Mouse (Mus musculus) 416B (cell line): ENCODE measurements around the gene Tbk1.
A peak's percentile ranks its signal among the peaks of the same experiment; 100 is the strongest.

ENCODE experiments used
- DNase-seq: peaks from one replicate; pipeline ENCODE4 v3.0.0; 2011; ENCODE audit warnings: low read depth

Tbk1 gene

DNA sequence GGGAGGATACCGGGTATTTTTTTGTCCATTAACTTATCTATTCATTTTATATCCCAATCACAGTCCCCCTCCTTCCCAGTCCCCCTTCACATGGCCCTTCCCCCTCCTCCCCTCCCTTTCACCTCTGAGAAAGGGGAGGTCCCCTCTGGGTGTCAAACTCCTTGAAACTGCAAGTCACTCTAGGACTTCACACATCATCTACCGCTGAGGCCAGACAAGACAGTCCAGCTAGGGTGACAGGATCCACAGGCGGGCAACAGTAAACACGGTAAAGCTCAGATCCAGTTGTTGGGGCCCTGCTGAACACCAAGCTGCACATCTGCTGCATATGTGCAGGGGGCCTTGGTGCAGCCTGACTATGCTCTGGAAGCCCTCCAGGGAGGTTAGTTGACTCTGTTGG is 51.6 kb downstream of the Tbk1 start:
- DNase-seq, result no peak

DNA sequence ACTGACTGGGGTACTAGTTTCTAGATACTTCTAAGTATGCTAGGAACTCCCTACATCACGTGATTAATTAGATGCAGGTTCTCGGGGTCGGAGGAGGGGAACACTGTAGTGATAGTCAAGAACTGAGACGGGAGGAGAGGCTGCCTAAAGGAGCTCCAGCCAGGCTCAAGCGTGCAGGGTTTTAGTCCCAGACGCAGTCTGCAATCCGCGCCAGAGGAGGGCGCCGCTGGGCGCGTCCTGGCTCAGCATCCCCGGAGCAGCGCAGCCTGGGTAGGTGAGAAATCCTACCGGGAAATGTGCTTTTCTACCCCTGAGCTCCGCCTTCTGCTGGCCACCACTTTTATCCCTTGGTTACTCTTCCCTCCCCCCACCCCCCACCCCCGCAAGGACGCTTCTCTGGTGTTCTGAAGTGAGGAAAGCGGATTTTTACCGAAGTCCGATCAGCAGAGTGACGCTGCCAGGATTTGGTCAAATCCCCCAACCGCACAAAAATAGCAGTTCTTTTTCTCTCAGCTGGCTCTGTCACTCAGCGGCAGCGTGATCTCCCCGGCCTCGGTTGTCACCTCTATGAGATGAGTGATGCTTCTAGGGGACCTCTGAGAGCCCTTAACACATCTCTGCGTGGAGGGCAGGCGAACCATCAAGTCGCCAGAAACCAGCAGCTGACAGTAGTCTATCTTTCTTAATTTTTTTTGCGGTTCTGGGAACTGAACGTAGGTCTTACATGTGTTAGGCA is 53.3 kb downstream of the Tbk1 start:
- DNase-seq, result no peak

DNA sequence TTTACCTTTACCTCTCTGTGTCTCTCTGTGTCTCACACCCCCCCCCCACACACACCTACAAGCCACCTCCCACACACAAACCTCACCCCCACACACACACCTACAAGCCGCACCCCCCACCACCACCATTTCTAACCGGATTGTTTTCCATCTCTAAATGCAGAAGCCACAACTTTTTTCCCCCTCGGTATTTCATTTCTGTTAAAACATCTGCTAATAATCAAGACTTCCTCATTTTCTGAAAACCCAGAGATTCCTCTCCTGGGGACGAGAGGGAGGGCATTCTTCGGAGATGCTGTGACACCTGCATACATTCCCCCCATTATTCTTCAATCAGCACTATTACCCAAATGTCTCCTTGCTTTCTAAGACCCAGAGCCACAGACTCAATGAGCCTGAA is 55.0 kb downstream of the Tbk1 start:
- peak; percentile 28 for DNase-seq

DNA sequence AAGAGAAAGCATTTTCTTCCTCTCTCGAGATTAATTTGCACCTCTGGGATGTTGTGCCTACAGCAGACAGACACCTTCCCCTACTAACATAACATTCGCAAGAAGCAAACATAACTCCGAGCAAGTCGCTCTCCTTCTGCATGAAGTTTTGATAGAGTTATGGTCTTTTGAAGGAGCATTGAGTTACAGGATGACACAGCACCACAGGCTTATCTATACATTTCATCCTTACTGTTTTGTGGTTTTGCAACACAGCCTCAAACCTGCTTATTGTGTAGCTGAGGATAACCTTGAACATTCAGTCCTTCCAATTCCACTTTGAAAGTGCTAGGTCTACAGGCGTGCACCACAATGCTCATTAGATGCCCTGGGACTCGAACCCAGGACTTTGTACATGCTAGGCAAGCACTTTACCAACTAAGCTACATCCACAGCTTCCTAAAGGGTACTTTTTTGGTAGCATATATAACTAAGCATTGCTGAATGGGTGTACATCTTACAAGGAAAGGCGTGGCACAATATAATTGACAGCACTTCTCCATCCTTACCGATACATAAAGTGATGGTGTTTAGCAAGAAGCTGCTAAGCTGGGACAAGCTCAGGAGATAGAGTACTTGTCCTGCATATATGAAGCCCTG is 56.1 kb downstream of the Tbk1 start:
- peak; percentile 78 for DNase-seq

DNA sequence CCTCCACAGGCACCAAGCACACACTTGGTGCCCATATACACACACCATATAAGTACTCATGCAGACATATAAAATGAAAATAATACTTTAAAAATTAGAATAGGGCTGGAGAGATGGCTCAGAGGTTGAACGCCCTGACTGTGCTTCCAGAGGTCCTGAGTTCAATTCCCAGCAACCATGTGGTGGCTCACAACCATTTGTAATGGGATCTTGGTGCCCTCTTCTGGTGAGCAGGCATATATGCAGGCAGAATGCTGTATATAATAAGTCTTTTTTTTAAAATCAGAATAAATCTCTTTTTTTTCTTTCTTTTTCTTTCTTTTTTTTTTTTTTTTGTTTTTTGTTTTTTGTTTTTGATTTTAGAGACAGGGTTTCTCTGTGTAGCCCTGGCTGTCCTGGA is 57.3 kb downstream of the Tbk1 start:
- DNase-seq, result no peak

DNA sequence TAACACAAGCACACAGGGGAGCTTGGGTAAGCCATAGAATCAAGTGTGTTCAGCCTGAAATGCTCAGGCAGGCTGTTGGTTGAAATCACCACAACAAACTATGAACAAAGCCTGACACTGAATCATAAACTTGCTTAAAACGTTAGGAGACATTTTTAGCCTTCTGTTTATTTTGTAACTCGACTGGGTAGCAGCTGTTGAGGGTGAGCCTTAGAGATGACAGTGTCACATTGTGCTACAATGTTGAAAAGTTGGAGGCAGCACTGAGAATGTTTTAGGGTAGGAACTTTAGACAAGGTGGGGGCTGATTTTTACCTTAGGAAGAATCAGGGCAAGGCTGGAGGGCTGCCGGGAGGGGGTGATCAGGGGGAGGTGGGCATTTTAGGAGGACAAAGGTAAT is 58.1 kb downstream of the Tbk1 start:
- no peak for DNase-seq

DNA sequence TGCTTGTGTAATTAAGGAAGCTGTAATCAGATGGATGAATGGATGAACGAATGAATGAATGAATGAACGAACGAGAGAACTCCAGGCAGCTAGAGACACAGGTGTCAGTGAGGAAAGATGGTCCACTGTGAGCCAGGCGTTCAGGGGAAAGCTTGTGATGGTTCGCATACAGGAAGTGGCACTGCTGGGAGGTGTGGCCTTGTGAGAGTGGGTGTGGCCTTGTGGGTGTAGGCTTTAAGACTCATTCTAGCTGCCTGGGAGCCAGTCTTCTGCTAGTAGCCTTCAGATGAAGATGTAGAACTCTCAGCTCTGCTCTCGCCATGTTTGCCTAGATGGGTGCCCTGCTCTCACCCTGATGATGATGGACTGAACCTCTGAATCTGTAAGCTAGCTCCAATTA is 59.5 kb downstream of the Tbk1 start:
- DNase-seq, result no peak

DNA sequence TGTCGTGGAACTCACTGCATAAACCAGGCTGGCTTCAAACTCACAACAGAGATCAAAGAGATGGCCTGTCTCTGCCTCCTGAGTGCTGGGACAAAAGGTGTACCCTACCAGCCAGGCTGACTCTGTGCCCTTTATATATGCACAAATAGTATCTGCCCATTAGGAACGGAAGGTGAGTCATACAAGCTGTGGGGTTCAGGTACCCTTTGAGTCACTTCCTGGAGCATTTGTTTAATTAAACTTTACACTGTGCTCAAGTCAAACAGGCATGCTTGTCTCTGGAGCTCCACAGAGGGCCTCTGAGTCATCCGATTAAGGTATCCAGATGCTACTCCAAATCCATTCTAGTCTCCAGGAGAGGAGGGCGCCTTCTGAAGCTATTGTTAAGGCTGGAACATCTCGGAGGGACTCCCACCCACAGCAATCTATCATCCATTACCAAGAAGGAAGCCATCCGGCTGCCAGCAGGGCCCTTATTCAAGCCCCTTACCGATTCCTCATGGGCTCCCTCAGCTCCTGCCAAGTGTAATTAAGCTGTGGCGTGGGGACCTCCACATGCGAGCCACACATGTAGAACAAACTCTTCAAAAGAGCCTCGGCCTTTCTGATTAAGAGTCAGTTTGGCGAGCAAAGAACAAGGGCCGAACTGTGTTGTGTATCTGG is 65.5 kb downstream of the Tbk1 start:
- peak; percentile 90 for DNase-seq

DNA sequence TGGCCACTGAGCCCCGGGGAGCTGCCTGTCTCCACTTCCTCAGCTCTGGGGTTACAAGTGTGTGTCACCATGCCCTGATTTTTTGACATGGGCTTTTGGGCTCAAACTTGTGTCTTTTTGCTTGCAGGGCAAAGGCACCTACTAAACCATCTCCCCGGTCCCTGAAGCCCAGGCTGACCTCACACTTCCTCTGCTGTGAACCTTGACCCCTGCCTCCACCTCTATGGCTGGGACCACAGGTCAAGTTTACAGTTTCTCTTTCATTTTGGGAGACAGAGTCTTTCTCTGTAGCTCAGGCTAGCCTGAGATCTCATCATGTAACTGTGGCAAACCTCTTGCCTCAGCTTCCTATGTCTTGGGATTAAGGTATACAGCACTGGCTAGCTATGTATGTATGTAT is 66.9 kb downstream of the Tbk1 start:
- DNase-seq, result peak; percentile 34

DNA sequence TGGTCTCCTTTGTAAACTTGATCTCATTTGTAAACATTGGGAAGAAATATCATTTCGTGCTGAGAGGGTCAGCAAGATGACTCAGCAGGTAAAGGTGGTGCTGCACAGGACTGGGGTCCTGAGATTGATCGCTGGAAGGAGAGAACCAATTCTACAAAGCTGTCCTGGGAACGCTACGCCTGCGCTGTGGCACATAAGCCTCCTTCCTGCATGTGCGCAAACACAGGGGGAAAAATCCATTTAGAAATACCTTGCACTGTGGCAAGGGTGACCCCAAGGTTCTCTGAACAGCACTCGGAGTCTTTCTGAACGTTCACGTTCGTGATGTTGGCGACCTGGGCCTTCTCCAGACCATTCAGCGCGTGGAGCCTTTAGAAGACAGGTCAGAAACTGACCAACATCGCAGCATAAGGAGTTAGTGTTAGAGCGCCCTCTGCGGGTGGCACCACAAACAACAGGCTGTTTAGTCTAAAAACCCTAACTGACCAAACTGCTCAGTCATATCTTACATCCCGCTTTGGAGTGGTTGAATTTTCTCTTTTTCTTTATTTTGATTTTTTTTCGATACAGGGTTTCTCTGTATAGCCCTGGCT is 70.5 kb downstream of the Tbk1 start:
- peak; percentile 92 for DNase-seq

DNA sequence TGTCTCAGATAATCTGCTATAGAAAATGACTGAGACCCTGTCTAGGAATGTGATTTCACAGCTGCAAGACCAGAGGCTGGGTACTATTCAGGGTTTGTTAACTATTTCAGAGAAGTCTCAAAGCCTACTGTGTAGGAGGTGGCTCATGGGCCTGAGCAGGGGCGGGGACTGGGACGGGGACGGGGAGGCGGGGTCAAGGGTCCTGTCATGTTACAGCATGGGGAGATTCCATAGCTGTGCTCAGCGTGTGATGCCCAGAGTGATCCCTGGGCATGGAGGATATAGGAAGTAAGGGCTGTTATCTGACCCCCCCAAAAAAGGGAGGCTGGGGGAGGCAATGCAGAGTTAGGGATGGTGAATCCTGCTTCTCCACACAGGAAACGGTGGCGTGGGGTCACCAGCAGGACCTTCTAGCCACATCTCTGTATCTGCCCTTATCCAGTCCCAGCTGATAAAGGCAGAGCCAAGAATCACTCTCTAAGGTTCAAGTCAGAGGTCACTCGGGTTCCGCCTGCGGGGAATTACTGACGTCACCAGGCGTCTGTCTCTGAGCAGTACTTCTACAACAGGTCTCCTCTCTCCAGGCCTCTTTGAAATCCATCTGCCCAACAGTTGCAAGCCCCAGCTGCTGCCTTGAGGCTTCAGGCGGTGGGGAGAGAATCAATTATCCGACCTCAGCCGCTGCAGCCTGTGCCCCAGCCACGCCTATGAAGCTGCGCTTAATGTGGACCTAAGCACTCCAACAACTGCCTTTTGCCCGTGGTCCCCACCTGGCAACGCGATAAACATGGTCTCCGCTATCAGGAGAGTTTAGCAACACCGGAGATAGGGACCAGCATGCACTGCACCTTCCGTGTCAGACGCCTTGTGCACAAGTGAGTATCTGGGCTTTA is 76.6 kb downstream of the Tbk1 start:
- DNase-seq, result no peak

DNA sequence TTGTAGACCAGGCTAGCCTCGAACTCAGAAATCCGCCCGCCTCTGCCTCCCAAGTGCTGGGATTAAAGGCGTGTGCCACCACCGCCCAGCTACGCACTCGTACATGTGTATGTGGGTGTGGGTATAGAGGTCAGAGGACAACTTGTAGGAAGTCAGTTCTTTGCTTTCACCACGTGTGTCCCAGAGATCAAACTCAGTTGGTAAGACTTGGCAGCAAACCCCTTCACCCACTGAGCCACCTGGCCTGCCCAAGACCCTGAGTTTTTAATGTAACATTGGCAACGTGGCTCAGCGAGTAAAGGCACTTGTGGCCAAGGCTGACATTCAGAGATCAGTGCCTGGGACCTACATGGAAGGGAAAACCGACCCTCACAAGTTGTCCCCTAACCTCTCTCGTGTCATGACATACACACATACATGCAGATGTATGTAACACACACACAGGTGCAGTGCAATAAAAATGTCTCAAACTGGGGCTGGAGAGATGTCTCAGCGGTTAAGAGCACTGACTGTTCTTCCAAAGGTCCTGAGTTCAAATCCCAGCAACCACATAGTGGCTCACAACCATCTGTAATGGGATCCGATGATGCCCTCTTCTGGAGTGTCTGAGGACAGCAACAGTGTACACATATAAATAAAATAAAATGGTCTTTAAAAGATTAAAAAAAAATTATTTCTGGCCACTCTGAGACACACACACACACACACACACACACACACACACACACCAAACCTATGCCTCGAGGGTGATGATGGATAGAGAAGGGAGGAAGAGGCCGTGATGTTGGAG is 78.6 kb downstream of the Tbk1 start:
- DNase-seq, result peak; percentile 48

DNA sequence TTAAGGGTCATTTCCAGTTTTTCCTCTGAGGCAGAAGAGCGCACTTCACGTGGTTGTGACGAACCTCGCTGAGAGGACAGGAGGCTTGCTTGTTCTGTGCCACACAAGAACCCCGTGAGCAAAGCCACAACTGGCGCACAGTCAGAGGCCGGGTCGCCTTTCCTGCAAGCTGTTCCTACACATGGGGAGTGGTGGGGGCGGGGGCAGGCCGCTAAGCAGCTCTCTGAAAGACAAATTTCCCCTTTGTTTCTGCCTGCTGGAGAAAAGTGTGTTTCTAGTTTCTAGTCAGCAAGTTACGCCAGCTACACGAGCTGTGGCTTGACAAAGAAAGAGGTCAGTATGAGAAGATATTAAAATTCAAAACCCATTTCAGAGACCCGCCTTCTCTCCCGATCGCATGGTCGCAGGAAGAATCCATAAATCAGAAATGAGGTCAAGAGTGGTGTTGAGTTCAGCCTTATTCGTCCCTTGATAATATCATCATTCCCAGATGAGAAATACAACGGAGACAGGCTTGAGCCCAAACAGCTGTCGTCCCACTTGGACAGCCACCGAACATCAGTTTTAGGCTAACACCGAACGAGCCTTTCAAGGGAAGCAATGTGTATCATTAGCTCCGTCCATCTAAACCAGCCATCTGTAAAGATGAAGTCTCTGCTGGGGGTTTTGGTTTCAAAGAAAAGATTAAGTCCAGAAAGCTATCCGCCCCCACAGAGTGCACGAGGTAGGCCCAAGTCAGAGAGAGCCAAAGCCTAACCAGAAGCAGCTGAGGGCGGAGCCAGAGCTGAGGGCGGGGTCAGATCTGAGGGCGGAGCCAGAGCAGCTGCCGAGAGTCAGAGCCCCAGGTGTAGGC is 79.6 kb downstream of the Tbk1 start:
- DNase-seq, result peak; percentile 91

DNA sequence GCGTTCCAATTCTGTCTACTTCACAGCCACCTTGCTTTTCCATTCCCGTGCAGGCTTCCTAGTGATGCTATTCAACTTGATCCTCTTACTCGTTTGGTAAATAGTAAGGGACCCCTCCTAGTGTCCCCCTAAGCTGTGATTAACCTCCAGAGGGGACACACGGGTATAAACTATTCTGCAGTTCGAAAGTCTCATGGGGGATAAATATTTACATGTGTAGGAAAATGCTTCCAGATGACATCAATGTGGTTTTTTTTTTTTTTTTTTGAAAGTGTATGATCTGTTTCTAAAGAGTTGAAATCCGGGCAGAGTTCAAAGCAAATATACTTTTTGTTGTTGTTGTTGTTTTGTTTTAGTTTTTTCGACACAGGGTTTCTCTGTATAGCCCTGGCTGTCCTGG is 80.7 kb downstream of the Tbk1 start:
- no peak for DNase-seq

DNA sequence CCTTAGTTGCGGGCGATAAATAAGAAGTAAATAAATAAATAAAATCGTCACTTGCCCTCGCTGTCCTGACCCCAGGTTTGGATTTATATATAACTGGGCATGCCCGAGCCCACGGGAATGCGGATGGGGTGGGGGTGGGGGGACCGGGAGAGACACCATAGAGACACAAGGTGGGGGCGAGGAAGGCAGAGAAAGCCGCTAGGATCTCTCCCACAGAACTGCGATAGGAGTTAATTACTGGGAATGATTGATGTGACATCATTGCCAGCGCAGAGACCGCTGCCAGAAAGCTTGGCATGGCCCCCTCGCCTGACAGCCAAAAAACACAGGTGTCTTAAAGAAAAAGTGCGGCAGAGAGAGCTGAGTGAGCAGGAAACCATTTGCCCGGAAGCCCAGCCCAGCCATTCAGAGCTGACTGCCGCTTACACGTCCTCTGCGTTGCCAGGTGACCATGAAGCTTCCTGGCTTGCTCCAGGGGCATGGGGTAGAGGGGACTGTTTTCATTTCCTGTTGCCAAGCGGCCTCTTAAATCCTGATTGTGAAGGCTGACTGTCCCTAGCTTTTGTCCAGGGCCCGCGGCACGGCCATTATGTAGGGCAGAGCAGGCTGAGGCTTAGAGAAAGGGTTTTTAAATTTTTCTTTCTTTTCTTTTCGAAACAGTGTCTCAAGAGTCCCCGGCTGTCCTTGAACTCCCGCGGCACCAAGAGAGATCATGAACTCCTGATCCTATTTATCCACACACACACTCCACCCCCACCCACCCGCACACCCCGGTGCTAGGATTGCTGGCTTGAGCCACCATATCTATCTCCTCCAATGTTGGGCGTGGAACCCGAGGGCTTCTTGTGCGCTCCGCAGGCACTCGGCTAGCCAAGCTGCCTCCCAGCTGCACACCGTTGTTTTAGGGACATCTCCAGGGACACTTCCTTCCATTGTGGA is 81.3 kb downstream of the Tbk1 start:
- peak; percentile 66 for DNase-seq

DNA sequence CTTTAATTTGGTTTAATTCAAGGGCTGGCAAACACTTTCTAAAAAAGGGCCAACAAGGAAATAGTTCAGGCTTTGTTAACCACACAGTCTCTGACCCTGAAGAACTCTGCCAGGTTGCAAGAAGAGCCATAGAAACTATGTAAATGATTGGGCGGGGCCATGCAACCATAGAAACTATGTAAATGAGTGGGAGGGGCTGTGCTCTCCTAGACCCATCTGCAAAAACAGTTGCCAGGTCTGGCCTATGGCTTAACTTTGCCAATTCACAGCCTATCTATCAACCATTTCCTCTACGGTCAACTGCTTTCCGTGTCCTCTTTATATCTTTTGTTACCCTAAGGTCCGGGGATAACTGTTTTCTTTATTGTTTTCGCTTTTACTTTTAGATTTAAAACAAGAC is 85.4 kb downstream of the Tbk1 start:
- DNase-seq, result peak; percentile 97

DNA sequence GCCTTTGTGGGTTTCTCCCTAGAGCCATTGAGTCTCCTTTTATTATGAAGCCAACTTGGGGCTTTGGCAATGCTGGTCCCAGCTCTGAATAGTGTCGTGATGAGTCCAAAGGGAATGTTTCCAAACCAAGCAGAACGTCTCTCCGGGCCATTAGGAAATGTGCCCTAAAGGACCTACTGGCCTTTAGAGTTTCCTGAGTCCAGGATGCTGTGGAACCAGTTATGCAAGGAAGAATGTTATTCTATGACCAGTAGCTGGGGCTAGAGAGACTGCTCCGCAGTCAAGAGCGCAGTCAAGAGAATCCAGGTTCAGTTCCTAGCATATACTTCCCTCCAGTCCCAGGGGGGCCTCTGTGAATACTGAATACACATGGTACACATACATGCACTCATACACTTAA is 86.6 kb downstream of the Tbk1 start:
- peak; percentile 67 for DNase-seq

DNA sequence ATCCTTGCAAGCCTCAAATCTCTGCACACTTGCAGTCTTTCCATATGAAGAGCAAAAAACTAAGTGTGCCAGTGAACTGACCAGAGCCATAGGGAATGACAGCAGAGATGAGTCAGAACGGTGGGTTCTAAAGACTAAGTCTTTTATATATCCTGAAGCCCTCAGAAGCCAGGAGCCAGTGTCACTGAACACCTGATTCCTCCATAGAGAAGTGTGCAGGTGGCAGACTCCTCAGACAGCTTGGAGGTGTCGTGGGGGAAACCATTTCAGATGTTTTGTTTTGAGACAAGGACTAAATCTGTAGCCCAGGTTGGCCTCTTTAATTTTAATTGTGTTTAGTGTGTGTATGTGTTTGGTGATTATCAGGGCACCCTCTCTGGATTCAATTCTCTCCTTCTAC is 87.5 kb downstream of the Tbk1 start:
- peak; percentile 73 for DNase-seq

DNA sequence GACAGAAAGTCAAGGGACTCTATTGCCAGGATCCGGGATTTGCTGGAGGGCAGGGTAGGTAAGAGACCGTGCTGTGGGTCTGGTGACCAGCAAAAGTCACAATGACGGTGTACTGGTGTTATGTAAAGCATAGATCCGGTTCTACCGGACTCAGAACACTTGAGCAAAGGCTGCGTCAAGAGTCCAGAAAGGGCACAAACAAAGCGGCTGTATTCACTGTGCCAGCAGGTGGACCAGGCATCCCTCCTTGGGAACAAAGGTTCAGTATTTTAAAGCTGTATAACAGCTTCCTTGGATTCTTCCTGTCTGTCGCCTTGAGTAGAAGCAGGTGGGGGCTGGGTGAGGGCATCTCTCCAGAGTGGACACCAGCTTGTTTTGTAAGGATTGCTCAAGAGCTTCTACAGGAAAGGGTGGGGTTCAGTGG is 88.1 kb downstream of the Tbk1 start:
- DNase-seq, result peak; percentile 96
